Mouse (Mus musculus) spleen, postnatal 4 days (tissue): ENCODE data around the gene Pparg.

ENCODE experiments used
- DNase-seq, 2 experiments: peaks; one replicate each; pipeline ENCODE4 v3.0.0; 2022; ENCODE audit warnings: low spot score in 2 of 2

Gene Pparg

GRCm38 (mm10) chr6:115360776-115361605, at the start of gene Pparg:
Gene Pparg (plus strand): TSS chr6:115360951.
- peak; percentile 14 to 68 for DNase-seq

- no peak for DNase-seq
These were observed 48.0 kb upstream of the Pparg start for GRCm38 (mm10) chr6:115312780-115313179.

GRCm38 (mm10) chr6:115313235-115313738, 47.5 kb upstream of the Pparg start:
- no peak for DNase-seq

- no peak for DNase-seq
These were observed 46.8 kb upstream of the Pparg start for GRCm38 (mm10) chr6:115313910-115314309.

GRCm38 (mm10) chr6:115315770-115316169, 45.0 kb upstream of the Pparg start:
- no peak for DNase-seq

GRCm38 (mm10) chr6:115316811-115317221, 43.9 kb upstream of the Pparg start:
- no peak for DNase-seq

GRCm38 (mm10) chr6:115318811-115319210, 41.9 kb upstream of the Pparg start:
- DNase-seq = no peak

- no peak for DNase-seq
These were observed 41.1 kb upstream of the Pparg start for GRCm38 (mm10) chr6:115319686-115320085.

- DNase-seq = no peak
These were observed 39.6 kb upstream of the Pparg start for GRCm38 (mm10) chr6:115320927-115321714.

GRCm38 (mm10) chr6:115321883-115322351, 38.8 kb upstream of the Pparg start:
- no peak for DNase-seq

GRCm38 (mm10) chr6:115322956-115323355, 37.8 kb upstream of the Pparg start:
- DNase-seq = no peak

GRCm38 (mm10) chr6:115330964-115331363, 29.8 kb upstream of the Pparg start:
- no peak for DNase-seq

- DNase-seq = no peak
These were observed 27.6 kb upstream of the Pparg start for GRCm38 (mm10) chr6:115333099-115333694.

- no peak for DNase-seq
These were observed 25.2 kb upstream of the Pparg start for GRCm38 (mm10) chr6:115335536-115335935.

- no peak for DNase-seq
These were observed 20.7 kb upstream of the Pparg start for GRCm38 (mm10) chr6:115340084-115340483.

- no peak for DNase-seq
These were observed 17.7 kb upstream of the Pparg start for GRCm38 (mm10) chr6:115343096-115343495.

GRCm38 (mm10) chr6:115343570-115343969, 17.2 kb upstream of the Pparg start:
- DNase-seq = no peak

GRCm38 (mm10) chr6:115344101-115344500, 16.6 kb upstream of the Pparg start:
- no peak for DNase-seq

GRCm38 (mm10) chr6:115344513-115344912, 16.2 kb upstream of the Pparg start:
- no peak for DNase-seq

- DNase-seq = no peak
These were observed 15.7 kb upstream of the Pparg start for GRCm38 (mm10) chr6:115345013-115345412.

- DNase-seq = no peak
These were observed 10.9 kb upstream of the Pparg start for GRCm38 (mm10) chr6:115349641-115350464.
